Mouse (Mus musculus): ENCODE results near the gene Adra1b.

Adra1b gene

DNA sequence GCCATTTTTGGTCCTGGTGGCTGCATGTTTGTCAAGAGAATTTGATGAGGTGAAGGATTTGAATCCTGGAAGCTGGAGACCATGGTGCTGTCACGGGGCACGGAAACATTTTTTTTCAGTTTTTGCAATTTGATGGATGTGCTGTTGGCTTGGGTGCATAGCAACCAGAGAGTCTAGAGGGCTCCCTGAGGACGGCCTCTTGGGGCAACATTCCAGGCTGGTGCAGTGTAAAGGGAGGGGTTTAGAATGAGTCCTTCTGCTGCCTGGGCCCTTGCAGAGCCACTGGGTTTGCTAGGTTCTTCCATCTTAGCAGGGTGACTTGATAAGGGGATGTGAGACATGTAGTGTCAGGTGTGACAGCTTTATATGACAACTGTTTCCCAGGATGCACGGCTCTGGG lies 8.5 kb downstream of the Adra1b start:
- DNase-seq: no peak

DNA sequence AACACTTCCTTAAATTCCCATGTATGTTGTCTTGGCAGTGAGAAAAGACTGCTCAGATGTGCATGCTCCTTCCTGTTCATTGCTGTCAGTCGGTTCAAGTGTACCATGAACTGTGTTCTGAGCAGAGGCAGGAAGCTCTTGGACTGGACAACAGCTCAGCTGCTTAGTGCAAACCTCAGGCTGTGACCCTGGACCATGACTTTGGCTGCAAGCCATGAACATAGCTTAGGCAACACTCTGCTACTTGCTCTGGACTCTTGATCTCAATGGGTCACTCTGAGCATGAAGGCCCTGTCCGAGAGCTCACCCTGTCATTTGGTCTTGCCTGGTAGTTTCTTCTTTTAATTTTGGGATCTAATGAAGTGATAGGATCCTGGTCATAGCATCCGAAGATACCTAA lies 9.6 kb downstream of the Adra1b start:
- DNase-seq: no peak

DNA sequence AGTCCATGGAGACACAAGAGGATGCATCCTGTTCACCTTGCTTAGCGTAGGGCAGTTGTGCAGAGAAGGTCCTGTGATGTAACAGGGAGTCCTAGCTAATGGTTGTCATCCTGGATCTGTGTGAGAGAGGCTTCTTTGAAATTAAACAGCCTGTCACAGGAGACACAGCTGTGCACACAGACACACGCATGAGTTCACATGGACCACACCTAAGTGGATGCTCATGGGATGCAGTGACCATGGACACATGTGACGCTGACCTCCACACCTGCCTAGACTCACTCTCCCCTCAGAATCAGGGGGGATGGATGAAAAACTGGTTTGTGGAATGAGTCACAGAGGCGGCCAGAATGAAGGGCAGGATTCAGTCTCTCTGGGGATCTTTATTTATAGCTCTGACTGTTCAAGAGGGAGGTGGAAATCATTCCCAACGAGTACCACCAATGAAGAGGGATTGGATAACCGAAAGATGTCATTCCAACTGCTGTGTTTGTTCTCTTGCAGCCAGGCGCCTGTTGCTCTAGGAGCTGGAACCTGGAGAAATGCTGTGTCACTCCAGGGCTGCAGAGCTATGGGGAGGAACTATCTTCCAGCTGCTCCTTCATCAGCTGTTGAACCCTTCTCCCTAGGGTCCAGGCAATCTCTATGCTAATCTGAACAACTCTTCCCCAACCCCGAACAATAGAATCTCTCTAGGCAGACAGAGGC lies 11.6 kb downstream of the Adra1b start:
- DNase-seq: no peak

DNA sequence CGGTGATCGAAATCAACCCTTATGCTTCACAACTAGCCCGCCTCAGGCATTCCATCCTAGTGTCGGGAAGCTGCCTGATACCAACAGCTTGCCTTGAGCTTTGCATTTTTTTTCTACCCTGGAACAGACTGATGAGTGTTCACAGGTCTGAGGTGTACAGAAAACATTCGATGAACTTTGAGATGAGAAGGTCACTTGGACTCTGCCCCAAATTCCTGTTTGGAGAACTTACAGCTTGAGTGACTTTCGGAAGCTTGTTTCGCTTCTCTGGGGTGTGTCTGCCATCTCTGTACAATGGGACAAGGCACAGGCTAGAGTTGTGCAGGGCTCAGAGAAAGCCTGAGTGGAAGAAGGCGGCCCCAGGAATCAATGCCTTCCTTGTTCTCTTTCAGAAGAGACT lies 12.3 kb downstream of the Adra1b start:
- DNase-seq: no peak

DNA sequence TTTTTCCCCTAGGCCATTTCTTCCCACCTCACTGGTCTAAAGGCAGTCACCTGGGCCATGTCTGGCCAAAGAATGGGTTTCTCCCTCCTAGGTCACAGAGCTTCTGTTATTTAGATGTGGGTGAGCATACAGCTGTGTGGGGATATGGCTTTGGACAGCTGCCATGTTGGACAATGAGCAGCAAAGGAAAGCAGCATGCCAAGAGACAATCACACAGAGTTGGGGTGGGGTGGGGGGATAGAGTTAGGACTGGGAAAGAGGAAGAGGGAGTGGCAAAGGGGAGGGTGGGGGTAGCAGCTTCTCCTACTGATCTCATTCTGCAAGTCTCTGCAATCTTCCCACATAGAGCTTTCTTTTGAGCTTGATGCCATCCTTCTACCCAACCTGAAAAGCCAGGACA lies 13.4 kb downstream of the Adra1b start:
- DNase-seq: no peak

DNA sequence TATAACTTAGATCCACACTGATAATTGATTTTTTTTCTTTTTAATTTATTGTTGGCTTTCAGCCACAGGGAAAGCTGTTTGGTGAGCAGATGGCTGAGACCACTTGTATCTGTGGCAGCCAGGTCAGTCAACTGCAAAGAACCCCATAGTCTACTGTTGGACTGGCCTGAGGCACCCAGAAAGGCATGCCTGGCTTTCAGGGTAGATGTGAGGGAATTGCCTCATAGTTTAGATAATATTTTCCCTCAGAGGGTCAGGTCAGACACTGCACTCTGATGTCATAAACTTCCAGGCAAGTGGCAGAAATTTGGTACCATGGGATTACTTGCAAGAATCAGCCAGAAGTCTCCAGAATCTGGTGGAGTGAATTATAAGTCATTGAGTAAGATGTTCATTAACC lies 16.5 kb downstream of the Adra1b start:
- DNase-seq: no peak

DNA sequence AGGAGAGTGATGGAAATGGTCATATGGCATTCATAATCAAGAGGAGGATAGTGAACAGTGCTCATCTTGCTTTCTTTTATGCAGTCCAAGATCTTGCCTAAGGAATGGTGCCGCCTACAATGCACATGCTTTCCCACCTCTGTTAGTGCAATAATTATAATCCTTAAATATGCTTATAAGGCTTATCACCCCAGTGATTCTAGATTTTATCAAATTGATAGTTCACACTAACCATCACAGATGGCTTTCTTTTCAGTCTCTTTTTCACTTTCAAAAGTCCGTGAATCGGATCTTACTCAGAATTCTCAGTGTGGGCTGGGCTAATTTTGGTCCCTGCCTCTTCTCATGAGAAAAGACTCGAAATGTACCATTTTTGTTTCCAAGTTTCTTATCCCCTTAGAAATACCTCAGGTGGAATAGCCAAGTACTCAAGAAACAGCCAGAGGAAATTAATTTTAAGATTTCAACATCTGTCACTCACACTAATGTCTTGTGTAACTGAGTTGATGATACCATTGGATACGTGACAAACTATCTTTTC lies 17.3 kb downstream of the Adra1b start:
- peak; percentile 6 for DNase-seq

DNA sequence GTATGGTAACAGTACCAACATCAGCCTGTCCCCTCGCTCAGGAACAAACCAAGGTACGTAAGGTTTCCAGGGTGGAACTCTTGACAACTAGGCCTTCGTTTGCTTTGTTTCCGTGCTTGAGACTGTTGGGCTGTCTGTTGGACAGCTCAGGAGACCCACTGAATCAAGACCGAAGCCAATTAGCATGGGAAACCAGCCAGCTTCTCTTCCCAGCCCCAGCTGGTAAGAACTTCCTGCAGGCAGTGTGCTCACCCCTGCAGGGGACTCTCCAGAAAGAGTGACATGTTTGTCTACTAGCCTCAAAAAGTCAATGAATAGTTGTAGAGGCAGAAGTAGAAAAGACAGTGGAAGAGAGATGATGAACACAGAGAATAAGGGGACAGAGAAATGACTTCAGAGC lies 23.8 kb downstream of the Adra1b start:
- DNase-seq: no peak

DNA sequence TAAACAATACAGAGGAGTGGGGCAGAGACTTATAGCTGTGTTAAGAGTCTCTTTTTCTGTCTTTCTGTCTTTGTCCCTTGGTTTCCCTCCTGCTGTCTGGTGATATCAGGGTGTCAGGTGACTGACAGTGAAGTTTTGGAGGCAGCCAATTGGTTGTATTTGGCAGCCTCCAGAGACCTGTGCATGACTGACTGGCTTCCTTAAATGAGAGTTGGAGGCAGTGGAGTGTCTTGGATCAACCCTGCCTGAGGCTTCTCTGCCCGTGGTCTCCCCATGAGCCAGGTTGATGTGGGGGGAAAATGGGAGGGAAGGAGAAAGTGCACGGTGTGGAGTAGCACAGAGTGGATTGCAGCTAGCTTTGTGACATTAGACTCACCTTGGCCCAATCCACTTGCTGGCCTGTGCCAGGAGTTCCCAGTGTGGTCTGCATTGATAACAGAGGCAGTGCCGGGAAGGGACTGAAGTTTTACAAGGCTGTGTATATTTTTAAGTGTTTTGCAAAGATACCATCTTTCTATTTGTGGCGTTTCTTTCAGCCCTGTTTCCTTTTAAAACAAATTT lies 33.2 kb downstream of the Adra1b start:
- DNase-seq: no peak

DNA sequence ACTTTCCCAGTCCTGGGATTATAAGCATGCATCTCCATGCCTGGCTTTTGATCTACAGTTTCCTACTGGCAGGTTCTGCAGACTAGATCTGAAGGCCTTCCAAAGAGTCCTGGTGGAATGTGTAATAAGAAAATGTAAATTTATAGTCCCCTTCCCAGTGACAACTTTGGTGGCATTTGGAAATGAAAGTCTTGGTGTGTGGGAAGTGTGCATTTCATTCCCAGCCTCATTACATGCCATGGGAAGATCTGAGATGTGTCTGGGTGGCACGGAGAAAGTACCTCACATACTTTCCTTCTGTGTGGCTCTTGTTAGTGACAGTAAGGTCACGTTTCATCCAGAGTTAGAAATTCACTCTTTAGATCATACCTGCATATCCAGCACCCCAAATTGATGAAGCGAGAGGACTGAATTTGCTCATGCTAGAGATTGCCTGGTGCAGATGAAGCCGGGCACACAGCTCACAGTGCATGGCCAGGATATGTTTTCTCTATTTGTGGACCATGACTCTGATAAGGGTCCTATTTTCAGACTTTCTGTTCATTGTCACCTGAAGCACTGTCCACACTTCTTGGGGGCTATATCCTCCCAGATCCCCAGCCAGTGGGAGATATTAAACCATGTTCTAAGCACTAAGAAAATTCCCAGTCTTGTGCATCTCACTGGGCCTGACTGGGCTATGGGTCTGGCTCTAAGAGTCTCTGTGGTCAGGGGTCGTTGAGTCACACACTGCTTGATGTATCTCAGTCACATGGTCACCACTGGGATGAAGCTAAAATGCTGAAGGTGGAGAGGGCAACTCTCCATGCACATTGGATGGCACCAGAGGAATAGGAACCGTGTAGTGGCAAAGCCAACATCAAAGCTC lies 35.5 kb downstream of the Adra1b start:
- no peak for DNase-seq

DNA sequence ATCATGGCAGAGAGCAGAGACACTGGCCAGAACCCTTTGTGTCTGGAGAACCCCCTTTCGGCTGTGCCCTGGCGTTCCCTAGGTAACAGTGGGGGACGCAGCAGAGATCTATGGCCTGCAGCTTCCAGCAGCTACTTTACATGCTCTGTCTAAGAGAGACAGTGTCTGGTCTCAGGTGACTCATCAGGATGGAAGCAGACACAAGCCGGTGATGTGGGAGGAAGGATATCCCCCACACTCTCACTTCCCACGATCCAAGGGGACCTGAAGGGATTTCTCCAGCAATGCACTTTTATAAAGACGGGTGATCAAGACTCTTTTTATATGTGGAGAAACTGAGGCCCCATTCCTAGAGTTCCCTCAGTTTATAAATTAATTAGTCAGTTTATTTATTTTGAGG lies 48.0 kb downstream of the Adra1b start:
- DNase-seq: no peak

DNA sequence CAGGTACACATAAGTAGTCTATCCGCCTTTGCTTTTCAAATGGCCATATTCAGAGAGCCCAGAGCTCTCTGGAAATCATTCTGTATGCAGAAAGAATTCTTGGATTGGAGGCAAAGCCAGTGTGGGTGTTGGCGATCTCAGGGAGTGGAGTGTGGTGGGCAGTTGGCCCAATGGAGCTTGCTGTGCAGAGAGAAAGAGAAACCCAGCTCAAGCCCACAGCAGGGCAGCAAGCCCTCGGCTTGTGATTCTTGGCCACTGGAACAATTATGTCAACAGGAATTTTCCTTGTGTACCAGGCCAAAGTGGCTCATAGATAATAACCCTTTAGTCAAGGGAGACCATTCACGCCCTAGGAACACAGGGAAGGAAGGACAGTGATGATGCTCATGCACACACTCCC lies 53.0 kb downstream of the Adra1b start:
- no peak for DNase-seq

DNA sequence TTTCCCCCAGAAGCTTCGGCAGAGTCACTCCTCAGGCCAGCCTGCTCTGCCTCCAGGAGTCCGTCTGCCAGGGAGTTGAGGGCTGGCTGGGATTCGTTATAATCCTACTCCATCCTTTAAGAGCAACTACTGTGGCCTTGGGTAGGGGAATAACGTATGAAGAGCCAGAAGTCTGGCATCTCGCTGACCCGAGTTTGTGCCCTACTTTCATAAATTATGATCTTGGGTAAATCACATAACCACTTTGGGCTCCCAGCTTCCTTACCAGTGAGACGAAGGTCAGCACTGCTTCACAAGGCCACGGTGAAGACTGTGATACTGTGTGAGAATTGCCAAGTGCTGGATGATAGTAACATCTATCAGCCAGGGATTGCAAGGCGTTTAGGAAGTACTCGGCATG lies 59.4 kb downstream of the Adra1b start:
- DNase-seq: no peak

DNA sequence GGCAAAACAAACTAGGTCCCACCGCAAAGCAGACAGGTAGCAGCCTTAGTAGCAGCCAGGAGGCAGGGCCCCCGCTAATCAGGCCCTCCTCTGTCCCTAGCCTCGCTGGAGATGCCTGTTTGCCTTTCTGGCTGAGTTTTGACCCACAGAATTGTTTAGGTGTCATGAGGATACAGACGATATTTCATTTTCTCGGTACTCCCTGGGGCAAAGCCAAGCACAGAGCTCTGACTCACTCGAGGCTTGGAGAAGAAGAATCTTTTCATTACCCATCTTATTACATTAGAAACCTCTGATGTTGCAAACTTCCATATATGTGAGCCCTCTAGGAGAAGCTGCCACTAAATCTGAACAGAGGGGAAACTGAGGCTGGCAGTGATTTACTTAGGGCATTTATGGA lies 60.5 kb downstream of the Adra1b start:
- no peak for DNase-seq

DNA sequence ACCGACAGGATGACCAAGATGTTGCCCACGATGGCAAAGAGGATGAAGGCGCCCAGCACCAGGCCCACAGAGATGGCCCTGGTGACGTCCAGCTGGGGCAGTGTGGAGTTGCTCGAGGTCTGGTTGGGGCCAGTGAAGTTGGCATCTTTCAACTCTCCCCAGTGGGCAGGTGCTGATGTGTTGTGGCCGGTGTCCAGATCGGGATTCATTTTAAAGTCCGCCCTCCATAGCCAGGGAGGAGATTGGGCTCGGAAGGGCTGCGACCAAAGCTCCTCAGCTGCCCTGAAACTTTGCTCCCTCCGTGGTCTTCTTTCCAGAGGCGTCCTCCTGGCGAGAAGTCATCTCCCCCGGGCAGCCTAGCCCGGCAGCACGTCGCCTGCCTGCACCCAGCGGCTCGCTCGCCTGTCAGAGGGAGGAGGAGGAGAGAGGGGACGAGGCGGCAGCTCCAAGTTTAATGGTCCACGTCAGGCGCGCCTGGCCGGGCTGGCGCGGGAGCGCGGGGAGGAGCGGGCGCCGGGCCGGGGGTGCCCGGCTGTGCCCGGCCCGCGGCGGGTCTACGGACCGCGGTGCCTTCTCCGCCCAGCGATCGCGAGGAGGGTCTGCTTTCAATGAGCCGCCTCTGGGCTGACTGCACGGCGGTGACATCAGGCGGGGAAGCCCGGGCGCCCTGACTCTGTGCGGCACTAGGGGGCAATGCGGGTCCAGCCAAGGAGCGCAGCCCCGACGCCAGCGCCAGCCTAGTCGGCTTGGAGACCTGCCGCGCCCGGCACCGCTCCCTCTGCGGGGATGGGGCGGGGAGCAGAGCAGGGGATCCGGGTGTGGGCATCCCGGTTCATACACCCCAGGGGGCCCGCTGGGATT lies 64.9 kb downstream of the Adra1b start:
- peak; percentile 26 for DNase-seq

DNA sequence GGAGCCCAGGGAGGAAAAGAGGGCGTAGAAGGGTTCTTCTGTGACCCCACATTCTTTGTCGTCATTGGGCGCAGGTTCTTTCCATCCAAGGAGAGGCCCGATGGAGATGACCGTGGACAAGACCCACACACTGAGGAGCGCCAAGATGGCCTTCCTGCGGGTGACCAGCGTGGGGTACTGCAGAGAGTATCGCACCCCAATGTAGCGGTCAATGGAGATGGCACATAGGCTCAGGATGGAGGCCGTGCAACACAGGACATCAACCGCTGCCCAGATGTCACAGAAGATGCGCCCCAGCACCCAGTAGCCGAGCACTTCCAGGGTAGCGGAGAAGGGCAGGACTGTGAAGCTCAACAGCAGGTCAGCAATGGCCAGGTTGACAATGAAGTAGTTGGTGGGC lies 65.6 kb downstream of the Adra1b start:
- DNase-seq: no peak

DNA sequence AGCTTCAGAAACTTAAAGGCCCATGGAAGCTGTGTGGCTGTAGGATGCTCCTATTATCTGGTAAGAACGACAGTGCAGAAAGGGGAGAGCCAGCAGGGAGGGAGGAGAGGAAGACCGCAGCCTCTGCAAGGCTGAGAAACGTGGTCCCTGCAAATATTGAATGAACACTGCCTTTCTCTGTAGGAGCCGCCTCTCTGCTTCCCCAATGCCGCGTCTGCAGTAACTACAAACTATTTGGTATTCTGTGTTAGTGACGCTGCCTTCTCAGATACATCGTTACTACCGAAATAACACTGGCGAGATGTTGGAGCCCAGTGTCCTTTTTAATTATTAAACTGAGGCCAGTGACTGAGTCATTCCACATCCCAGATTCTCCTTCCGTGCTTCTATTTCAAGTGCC lies 66.5 kb downstream of the Adra1b start:
- DNase-seq: no peak

DNA sequence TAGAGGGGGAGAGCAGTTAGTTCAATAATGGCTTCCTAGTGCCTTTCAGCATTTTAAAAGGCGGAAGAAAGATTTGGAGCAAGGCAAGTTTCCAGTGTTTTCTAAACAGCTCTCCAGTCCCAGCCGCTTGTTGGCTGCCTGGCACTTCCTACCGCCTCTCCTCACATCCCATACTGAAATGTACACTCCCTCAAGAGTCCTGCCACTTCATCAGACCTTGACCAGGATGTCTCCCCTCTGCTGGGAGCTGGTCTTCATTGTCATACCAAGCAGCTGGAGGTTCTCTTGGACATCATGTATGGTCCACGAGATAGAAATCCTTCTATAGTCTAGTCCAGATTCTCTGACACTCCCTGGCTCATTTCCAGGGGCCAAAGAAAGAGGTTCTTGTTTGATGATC lies 69.5 kb downstream of the Adra1b start:
- no peak for DNase-seq

DNA sequence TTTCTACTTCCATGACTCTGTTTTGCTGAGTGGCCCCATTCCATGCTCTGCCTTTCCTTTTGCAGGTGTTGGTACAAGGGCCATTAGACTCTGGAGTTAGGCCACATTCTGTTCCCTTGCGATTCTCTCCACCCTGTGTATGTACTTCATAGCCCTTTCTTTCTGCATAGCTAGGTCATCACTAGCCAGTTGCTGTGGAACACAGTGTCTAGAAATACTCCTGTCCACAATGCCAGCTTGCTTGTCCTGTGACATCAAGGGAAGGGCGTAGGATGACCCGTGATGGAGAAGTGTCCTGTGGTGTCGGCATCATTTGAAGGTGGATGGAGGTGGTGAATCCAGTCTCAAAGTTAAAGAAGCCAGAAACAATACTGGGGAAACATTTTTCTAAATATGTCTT lies 74.2 kb downstream of the Adra1b start:
- DNase-seq: no peak

DNA sequence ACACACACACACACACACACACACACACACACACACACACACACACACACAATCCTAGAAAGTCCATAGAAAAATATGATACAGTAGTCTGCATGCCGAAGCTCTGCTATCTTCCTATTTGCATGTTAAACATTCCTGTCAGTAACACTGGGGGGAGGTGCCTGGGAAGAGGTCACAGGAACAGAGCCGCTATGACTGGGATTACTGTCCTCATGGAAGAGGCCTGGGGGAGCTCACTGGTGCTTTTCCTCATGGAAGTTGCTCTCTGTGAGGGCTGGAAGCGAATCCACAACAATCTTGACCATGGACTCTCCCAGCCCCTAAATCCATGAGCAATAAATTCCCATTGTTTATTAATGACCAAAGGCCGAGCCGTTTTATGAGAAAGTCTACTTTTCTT lies 77.7 kb downstream of the Adra1b start:
- no peak for DNase-seq

DNA sequence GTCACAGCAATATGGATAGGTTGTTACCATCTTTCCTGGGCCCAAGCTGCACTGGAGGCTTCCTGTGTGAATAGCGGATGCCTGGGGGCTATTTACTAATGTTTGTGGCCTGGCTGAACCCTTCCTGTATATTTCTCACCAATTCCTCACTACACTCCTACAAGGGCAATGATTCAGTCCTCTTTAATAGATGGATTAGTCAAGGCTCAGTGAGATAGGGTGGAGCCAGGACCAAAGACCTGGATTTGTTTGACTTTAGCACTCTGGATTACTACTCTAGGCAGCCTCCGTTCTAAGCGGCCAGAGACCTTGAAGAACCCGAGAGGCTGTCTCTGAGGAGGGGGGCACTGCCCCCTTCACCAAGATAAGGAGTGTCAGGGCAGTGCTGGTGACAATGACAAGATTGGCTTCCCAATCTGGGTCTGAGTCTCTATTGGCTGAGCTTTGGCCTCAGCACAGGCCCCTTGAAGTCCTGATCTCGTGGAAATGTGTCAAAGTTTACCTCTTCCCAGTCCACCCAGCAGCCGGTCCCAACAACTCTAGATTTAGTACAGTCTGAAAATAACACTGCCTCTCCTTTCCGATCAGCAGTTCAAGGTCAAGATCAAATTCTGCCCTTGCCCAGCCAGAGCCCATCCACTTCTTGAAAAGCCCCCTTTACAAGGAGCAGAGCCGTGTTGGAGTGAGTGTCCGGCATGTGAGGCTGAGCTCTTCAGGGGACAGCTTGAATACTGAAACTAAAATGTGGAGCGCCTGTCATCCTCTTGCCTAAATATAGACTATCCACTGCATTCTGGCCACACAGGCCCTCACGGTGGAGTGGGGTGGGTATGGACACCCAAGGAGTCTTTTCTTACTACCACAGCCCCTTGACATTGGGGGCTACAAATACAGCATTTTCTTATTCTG lies 80.2 kb downstream of the Adra1b start:
- no peak for DNase-seq

DNA sequence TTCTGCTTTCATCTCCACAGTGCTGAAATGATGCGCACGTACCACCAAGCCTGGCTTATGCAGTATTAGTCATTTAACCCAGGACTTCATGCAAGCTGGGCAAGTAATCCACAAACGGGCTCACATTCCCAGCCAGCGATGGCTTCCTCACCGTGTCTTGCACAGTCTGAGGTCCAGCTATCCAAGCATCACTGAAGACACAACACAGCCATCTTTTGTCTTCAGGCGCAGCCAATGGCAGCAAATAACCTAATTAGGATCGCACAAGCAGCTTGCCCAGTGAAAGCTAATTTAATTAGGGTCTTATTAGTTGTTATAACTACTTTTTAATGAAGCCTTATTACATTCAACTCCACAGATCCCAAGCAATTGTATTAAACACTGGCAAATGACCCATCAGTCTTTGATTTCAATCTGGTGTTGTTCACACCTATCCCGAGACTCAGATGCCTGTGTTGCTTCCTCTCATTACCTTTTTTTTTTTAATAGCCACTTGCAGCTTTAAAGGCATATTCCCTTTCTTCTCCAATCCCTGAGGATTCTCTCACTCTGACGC lies 83.6 kb downstream of the Adra1b start:
- DNase-seq: no peak
